Mouse (Mus musculus): Measurements from ENCODE around the gene Ppard.
A peak's percentile ranks its signal among the peaks of the same experiment; 100 is the strongest.
"Not testable (repeated sequence)": the region's sequence is repeated elsewhere in the genome, so short reads cannot be mapped to it uniquely, and the experiment has no call there.

Gene Ppard

GRCm38 (mm10) chr17:28313212-28313879 lies 80.8 kb downstream of the Ppard start, which contains the start of gene Fance:
Gene Fance (plus strand): TSS chr17:28313519.
- peak; percentile 98 for DNase-seq (ENCODE audit: low read depth, low spot score)

GRCm38 (mm10) chr17:28313880-28314225 lies 81.4 kb downstream of the Ppard start:
- no peak for DNase-seq (ENCODE audit: low read depth, low spot score)

- DNase-seq (ENCODE audit: low read depth, low spot score): no peak
Observed at GRCm38 (mm10) chr17:28315611-28316160, 83.2 kb downstream of the Ppard start.

GRCm38 (mm10) chr17:28316476-28316875 lies 84.0 kb downstream of the Ppard start:
- no peak for DNase-seq (ENCODE audit: low read depth, low spot score)

GRCm38 (mm10) chr17:28317091-28317490 lies 84.6 kb downstream of the Ppard start:
- no peak for DNase-seq (ENCODE audit: low read depth, low spot score)

- DNase-seq (ENCODE audit: low read depth, low spot score): no peak
Observed at GRCm38 (mm10) chr17:28317725-28318124, 85.2 kb downstream of the Ppard start.

GRCm38 (mm10) chr17:28321700-28322099 lies 89.2 kb downstream of the Ppard start:
- no peak for DNase-seq (ENCODE audit: low read depth, low spot score)

- no peak for DNase-seq (ENCODE audit: low read depth, low spot score)
Observed at GRCm38 (mm10) chr17:28323786-28324185, 91.3 kb downstream of the Ppard start.

- DNase-seq (ENCODE audit: low read depth, low spot score): not testable (repeated sequence)
Observed at GRCm38 (mm10) chr17:28324416-28324815, 91.9 kb downstream of the Ppard start.

GRCm38 (mm10) chr17:28325751-28326150 lies 93.3 kb downstream of the Ppard start:
- DNase-seq (ENCODE audit: low read depth, low spot score): no peak

- DNase-seq (ENCODE audit: low read depth, low spot score): no peak
Observed at GRCm38 (mm10) chr17:28326951-28327350, 94.5 kb downstream of the Ppard start.

- no peak for DNase-seq (ENCODE audit: low read depth, low spot score)
Observed at GRCm38 (mm10) chr17:28327673-28328325, 95.3 kb downstream of the Ppard start.

- peak; percentile 97 for DNase-seq (ENCODE audit: low read depth, low spot score)
Observed at GRCm38 (mm10) chr17:28328366-28328928, 95.9 kb downstream of the Ppard start, which contains the start of gene Rpl10a. Gene Rpl10a (plus strand): TSS chr17:28328471.

GRCm38 (mm10) chr17:28328946-28329345 lies 96.4 kb downstream of the Ppard start:
- no peak for DNase-seq (ENCODE audit: low read depth, low spot score)

GRCm38 (mm10) chr17:28329503-28330231 lies 97.2 kb downstream of the Ppard start:
- DNase-seq (ENCODE audit: low read depth, low spot score): no peak

GRCm38 (mm10) chr17:28330232-28330546 lies 97.7 kb downstream of the Ppard start:
- no peak for DNase-seq (ENCODE audit: low read depth, low spot score)

GRCm38 (mm10) chr17:28330590-28330989 lies 98.1 kb downstream of the Ppard start:
- DNase-seq (ENCODE audit: low read depth, low spot score): not testable (repeated sequence)

GRCm38 (mm10) chr17:28331241-28332112 lies 99.0 kb downstream of the Ppard start:
- DNase-seq (ENCODE audit: low read depth, low spot score): no peak

GRCm38 (mm10) chr17:28332113-28332914 lies 99.8 kb downstream of the Ppard start:
- no peak for DNase-seq (ENCODE audit: low read depth, low spot score)

- DNase-seq (ENCODE audit: low read depth, low spot score): no peak
Observed at GRCm38 (mm10) chr17:28332915-28333546, 100.5 kb downstream of the Ppard start.
